Mouse (Mus musculus): Measurements from ENCODE around the gene Ndufa11.

The Ndufa11 gene

GRCm38 (mm10) chr17:56716655-56717362 lies 758 bp upstream of the Ndufa11 start:
- peak; percentile 98 to 99 for DNase-seq

- DNase-seq, result no peak
Measured at GRCm38 (mm10) chr17:56722441-56722840, 4.9 kb downstream of the Ndufa11 start.

- DNase-seq, result no peak
Measured at GRCm38 (mm10) chr17:56723419-56724161, 6.0 kb downstream of the Ndufa11 start.

GRCm38 (mm10) chr17:56727029-56727649 lies 9.6 kb downstream of the Ndufa11 start:
- DNase-seq, result no peak

GRCm38 (mm10) chr17:56727659-56728058 lies 10.1 kb downstream of the Ndufa11 start:
- DNase-seq, result peak; percentile 36

GRCm38 (mm10) chr17:56728117-56728516 lies 10.6 kb downstream of the Ndufa11 start:
- no peak for DNase-seq

GRCm38 (mm10) chr17:56729151-56729550 lies 11.6 kb downstream of the Ndufa11 start:
- no peak for DNase-seq

- DNase-seq, result no peak
Measured at GRCm38 (mm10) chr17:56729656-56730055, 12.1 kb downstream of the Ndufa11 start.

- DNase-seq, result peak; percentile 29 to 44
Measured at GRCm38 (mm10) chr17:56736534-56736933, 19.0 kb downstream of the Ndufa11 start.

- DNase-seq, result no peak
Measured at GRCm38 (mm10) chr17:56738221-56738620, 20.7 kb downstream of the Ndufa11 start.

GRCm38 (mm10) chr17:56740118-56740787 lies 22.7 kb downstream of the Ndufa11 start:
- no peak for DNase-seq

GRCm38 (mm10) chr17:56740788-56741160 lies 23.2 kb downstream of the Ndufa11 start:
- DNase-seq, result no peak

GRCm38 (mm10) chr17:56744173-56744572 lies 26.6 kb downstream of the Ndufa11 start:
- DNase-seq, result no peak

- DNase-seq, result no peak
Measured at GRCm38 (mm10) chr17:56751404-56752072, 34.0 kb downstream of the Ndufa11 start.

- no peak for DNase-seq
Measured at GRCm38 (mm10) chr17:56753452-56753851, 35.9 kb downstream of the Ndufa11 start.

- DNase-seq, result no peak
Measured at GRCm38 (mm10) chr17:56754271-56755185, 37.0 kb downstream of the Ndufa11 start.

GRCm38 (mm10) chr17:56756703-56757399 lies 39.3 kb downstream of the Ndufa11 start:
- peak; percentile 34 to 40 for DNase-seq

GRCm38 (mm10) chr17:56757416-56758123 lies 40.0 kb downstream of the Ndufa11 start, which contains the start of gene Nrtn:
Nrtn (minus strand) TSS chr17:56757530.
- peak; percentile 29 to 34 for DNase-seq

GRCm38 (mm10) chr17:56758132-56758531 lies 40.6 kb downstream of the Ndufa11 start:
- peak; percentile 95 to 96 for DNase-seq

GRCm38 (mm10) chr17:56759261-56759660 lies 41.7 kb downstream of the Ndufa11 start:
- no peak for DNase-seq

Data from B cell, adult 2 months (primary cell).